Mouse (Mus musculus): ENCODE data around the gene Sox5. TPM values are rescaled to one million over a fixed set of nuclear protein-coding genes. Genes with fewer than 3 reads are reported as not detected.

The Sox5 gene
- polyA plus RNA-seq, 1 experiment = 7.3 TPM

GRCm38 (mm10) chr6:144106848-144107247, 674.9 kb downstream of the Sox5 start:
- no peak for DNase-seq (ENCODE audit: low spot score)

- DNase-seq (ENCODE audit: low spot score) = no peak
Measured at GRCm38 (mm10) chr6:144105645-144106044, 676.1 kb downstream of the Sox5 start.

GRCm38 (mm10) chr6:144103612-144104011, 678.2 kb downstream of the Sox5 start:
- DNase-seq (ENCODE audit: low spot score) = no peak

- no peak for DNase-seq (ENCODE audit: low spot score)
Measured at GRCm38 (mm10) chr6:144100852-144101251, 680.9 kb downstream of the Sox5 start.

GRCm38 (mm10) chr6:144098119-144098518, 683.7 kb downstream of the Sox5 start:
- no peak for DNase-seq (ENCODE audit: low spot score)

- no peak for DNase-seq (ENCODE audit: low spot score)
Measured at GRCm38 (mm10) chr6:144088256-144088655, 693.5 kb downstream of the Sox5 start.

- no peak for DNase-seq (ENCODE audit: low spot score)
Measured at GRCm38 (mm10) chr6:144086096-144086810, 695.5 kb downstream of the Sox5 start.

- no peak for DNase-seq (ENCODE audit: low spot score)
Measured at GRCm38 (mm10) chr6:144082297-144082696, 699.5 kb downstream of the Sox5 start.

- no peak for DNase-seq (ENCODE audit: low spot score)
Measured at GRCm38 (mm10) chr6:144077826-144078225, 704.0 kb downstream of the Sox5 start.

GRCm38 (mm10) chr6:144076376-144076775, 705.4 kb downstream of the Sox5 start:
- no peak for DNase-seq (ENCODE audit: low spot score)

GRCm38 (mm10) chr6:144075327-144075941, 706.3 kb downstream of the Sox5 start:
- no peak for DNase-seq (ENCODE audit: low spot score)

- no peak for DNase-seq (ENCODE audit: low spot score)
Measured at GRCm38 (mm10) chr6:144074826-144075225, 707.0 kb downstream of the Sox5 start.

- no peak for DNase-seq (ENCODE audit: low spot score)
Measured at GRCm38 (mm10) chr6:144070461-144070860, 711.3 kb downstream of the Sox5 start.

- no peak for DNase-seq (ENCODE audit: low spot score)
Measured at GRCm38 (mm10) chr6:144067491-144067890, 714.3 kb downstream of the Sox5 start.

- no peak for DNase-seq (ENCODE audit: low spot score)
Measured at GRCm38 (mm10) chr6:144062428-144062827, 719.3 kb downstream of the Sox5 start.

- no peak for DNase-seq (ENCODE audit: low spot score)
Measured at GRCm38 (mm10) chr6:144061814-144062213, 720.0 kb downstream of the Sox5 start.

GRCm38 (mm10) chr6:144057098-144057632, 724.6 kb downstream of the Sox5 start:
- no peak for DNase-seq (ENCODE audit: low spot score)

- DNase-seq (ENCODE audit: low spot score) = no peak
Measured at GRCm38 (mm10) chr6:144056252-144057097, 725.3 kb downstream of the Sox5 start.

GRCm38 (mm10) chr6:144052487-144052886, 729.3 kb downstream of the Sox5 start:
- no peak for DNase-seq (ENCODE audit: low spot score)

- DNase-seq (ENCODE audit: low spot score) = no peak
Measured at GRCm38 (mm10) chr6:144051316-144051715, 730.5 kb downstream of the Sox5 start.

GRCm38 (mm10) chr6:144048201-144048924, 733.4 kb downstream of the Sox5 start:
- no peak for DNase-seq (ENCODE audit: low spot score)

- DNase-seq (ENCODE audit: low spot score) = no peak
Measured at GRCm38 (mm10) chr6:144045503-144045902, 736.3 kb downstream of the Sox5 start.
